Mouse (Mus musculus): Measurements from ENCODE around the gene Cyld.

Gene Cyld

DNA sequence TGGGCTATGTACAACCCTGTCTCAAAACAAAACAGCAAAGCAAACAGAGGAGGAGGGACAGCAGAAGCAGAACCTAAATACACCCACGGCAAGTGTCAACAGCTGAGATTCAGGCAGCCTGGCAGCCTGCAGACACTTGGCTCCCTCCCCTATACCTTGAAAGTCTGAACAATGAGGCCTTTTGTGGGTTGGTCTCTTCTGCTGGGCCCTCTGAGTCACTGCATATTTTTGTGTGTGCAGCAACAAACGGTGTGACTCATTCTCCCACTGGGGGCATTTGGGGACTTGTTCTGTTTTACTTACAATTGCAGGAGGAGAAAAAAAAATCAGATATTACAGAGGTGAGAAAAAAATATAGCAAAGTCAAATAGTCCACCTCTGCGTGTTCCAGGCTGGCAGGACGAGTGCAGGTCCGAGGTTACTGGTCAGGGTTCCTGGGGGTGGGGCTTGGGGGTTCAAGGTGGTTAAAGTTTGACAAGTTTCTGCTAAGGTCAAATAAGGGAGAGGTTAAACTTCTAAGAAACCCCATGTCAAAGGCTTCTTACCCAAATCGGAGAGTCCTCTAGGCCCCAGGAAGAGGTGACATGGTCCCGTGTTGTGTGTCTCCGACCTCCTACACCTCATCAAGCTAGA, 96.0 kb downstream of the Cyld start:
- DNase-seq (ENCODE audit: low read depth, low spot score) = peak; percentile 94

DNA sequence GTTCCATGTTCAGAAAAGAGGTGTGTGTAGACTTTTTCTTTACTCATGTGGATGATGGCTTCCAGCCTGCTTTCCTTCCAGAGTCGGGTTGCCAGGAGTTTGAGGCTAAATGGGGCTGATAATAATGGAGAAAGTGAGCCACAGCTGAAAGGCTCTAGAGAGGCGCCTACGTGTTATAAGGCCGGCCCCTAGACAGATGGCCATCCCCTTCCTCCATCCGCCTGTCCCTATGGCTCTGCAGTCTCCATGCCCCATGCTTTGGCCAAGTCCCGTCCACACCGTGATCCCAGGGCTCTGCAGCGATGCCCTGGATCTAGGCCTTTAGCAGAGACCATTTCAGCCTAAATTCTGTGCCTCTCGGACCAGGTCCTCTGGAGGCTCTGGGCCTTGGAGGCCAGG, 96.5 kb downstream of the Cyld start:
- peak; percentile 11 for DNase-seq (ENCODE audit: low read depth, low spot score)

DNA sequence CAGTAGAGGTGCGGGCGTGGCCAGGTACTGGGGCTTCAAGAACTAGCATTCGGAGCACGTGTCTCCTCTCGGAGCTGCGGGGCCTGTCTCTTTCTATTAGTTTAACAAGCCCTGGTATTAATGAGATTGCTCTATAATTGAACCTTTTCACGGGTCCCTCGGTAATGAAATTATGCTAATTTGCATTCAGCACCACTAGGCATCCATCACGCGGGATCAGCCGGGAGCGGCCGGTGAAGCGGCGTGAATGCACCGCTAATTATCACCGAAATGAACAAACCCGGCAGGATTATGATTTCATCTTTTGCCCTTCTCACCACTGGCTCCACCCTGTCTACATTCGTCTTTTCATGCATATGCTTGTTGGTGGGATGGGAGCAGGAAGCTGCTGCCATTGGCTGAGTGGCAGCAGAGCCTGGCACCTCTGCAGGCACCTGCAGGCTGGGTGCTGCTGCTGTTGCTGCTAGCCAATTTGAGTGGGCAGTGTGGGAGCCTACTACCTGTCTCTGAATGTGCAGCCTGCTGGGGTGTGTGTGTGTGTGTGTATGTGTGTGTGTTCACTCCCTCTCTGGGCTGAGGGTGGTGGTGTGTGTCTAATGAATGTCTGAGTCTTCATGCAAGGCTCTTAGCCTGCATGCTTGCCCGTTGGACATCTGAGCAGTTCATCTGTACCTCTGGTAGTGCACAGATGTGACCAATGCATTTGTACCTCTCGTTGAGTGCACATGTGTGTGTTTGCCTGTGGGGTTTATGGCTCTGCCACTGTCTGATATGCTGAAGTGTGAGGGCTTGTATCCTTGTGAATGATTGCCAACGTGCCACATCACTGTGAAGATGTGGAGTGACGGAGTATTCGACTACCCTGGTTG, 97.2 kb downstream of the Cyld start:
- peak; percentile 57 for DNase-seq (ENCODE audit: low read depth, low spot score)

DNA sequence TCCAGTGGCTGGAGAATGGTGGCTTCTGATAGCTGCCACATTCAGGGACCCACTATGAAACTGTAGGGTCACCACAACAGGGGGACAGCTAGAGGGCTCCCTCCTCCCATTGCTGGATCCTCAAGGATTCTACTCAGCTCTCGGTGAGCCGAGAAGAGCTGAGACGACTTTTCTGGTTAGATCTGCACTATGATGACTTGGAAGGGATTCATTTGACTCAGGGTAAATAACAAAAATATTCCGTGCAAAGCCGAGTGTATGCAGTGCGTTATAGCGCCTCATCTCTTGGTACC, 97.7 kb downstream of the Cyld start:
- DNase-seq (ENCODE audit: low read depth, low spot score) = peak; percentile 36

DNA sequence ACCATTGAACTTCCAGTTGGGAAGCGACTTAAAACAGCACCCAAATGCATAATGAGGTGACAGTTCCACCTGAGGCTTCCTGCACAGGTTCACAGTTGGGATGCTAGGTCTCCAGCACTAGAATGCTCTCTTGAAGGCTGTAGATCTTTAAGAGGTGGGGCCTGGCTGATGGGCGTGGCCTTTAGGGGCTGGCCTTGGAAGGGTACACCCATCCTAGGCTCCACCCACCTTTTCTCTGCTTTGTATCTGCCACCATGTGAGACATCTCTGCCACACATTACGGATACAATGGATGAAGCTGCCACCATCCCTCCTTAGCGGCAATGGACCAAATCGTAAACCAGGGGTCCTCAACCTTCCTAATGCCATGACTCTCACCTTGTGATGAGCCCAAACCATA, 99.1 kb downstream of the Cyld start:
- no peak for DNase-seq (ENCODE audit: low read depth, low spot score)

DNA sequence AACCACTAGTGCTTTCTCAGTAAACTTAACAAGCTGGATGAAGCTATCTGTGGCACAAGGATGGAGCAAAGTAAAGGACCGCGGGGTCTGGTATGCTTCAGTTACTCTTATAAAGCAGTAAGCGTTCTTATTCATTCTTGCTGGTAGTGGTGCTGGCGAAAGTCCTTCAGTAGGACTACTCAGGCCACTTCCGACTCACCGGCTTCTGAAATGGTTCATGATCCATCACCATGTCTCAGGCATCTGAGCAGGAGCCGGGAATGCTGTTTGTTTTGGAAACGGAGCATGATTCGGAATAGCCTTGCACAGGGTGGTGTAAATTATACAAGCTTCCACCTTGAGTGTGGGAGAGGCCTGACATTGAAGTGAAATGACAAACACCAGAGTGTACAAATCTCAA, 99.8 kb downstream of the Cyld start:
- no peak for DNase-seq (ENCODE audit: low read depth, low spot score)

Data from brain, adult 2 months (tissue).